Mouse (Mus musculus) stomach, postnatal 0 days (tissue): ENCODE results near the gene Shroom3.

Source experiments
- CTCF ChIP-seq: IDR thresholded peaks from 2 replicates; pipeline ENCODE4 v1.5.1; 2016; ENCODE audit warnings: antibody characterized with exemption, low read depth, mild to moderate bottlenecking, moderate library complexity
- EP300 ChIP-seq: optimal IDR thresholded peaks from 2 replicates; pipeline ENCODE3; 2016; ENCODE audit warnings: antibody characterized with exemption

DNA sequence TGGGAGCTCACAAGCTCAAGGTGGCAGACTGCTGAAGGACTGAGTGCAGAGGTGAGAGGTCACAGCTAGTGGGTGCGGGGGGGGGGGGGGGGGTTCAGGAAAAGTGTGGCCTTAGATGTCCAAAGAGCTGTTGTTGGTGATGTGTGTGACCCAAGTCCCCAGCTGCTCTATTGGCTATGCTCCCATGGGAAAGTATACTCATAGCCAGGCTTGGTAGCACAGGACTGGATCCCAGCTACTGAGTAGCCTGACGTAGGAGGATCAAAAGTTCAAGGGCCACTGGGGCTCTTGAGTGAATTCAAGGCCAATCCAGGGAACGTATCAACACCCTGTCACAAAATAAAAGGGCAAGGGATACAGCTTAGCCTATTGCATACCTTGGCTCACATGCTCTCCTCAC, 35.6 kb downstream of the Shroom3 start:
- TF ChIP-seq CTCF (no peak), EP300 (no peak)
